Mouse (Mus musculus) right cerebral cortex, postnatal 10 days (tissue): ENCODE data around the gene Adgrf1.

Experiments used
- DNase-seq, 2 experiments: peaks; one replicate each; pipeline ENCODE4 v3.0.0; 2021; ENCODE audit warnings: low spot score in 2 of 2

Adgrf1 gene

GRCm38 (mm10) chr17:43362362-43362761, 92.2 kb downstream of the Adgrf1 start:
- no peak for DNase-seq

GRCm38 (mm10) chr17:43362881-43363280, 92.8 kb downstream of the Adgrf1 start:
- DNase-seq, result no peak

- DNase-seq, result no peak
Observed at GRCm38 (mm10) chr17:43363921-43364320, 93.8 kb downstream of the Adgrf1 start.

- no peak for DNase-seq
Observed at GRCm38 (mm10) chr17:43365297-43365696, 95.2 kb downstream of the Adgrf1 start.

- no peak for DNase-seq
Observed at GRCm38 (mm10) chr17:43366486-43366885, 96.4 kb downstream of the Adgrf1 start.

GRCm38 (mm10) chr17:43368171-43368576, 98.0 kb downstream of the Adgrf1 start:
- no peak for DNase-seq

GRCm38 (mm10) chr17:43372604-43373003, 102.5 kb downstream of the Adgrf1 start:
- no peak for DNase-seq

- no peak for DNase-seq
Observed at GRCm38 (mm10) chr17:43374020-43374419, 103.9 kb downstream of the Adgrf1 start.
